Comparison of ENCODE assay signal across 8 mouse cellular contexts in genomic region chr5:140208743-140209409, GRCm38 (mm10).
DNase-seq lines count a peak whose midpoint lies in the region; ATAC-seq and TF ChIP-seq lines count a peak whose summit lies in the region.

No protein-coding gene starts in this region.

- DNase-seq in MEL-GATA-1-ER (ENCODE audit: extremely low read depth, low read depth): peak; percentile 76
- DNase-seq in c-Kit-positive CD71-positive TER-119-negative erythroid progenitor cells, embryonic 14.5 days (ENCODE audit: low read depth): peak; percentile 80
- peak; percentile 45 for DNase-seq in limb, embryonic 14.5 days (ENCODE audit: low spot score)
- DNase-seq in spleen, postnatal 36 days (ENCODE audit: low spot score in 2 of 2): peak; percentile 78 to 82
- no peak for DNase-seq in cerebellum, postnatal 36 days

- H3K27me3 ChIP-seq in intestine, embryonic 16.5 days (replicated peaks; ENCODE audit: control insufficient read depth, insufficient read depth, low read length): no peaks in the 10 kb centered on the region
- H3K27me3 ChIP-seq in limb, embryonic 14.5 days (ENCODE audit: control insufficient read depth, insufficient read depth, low read length): no peaks in the 10 kb centered on the region
- no peaks in the 10 kb centered on the region for H3K27me3 ChIP-seq in midbrain, embryonic 12.5 days

- peaks cover 23% of the 10 kb centered on the region for H3K4me1 ChIP-seq in intestine, embryonic 16.5 days (ENCODE audit: control insufficient read depth, insufficient read depth, low read length)
- peaks cover 9% of the 10 kb centered on the region; the same call in 1 of the 2 replicates for H3K4me1 ChIP-seq in limb, embryonic 14.5 days (ENCODE audit: control insufficient read depth, insufficient read depth, low read length)
- H3K4me1 ChIP-seq in midbrain, embryonic 12.5 days: peaks cover 22% of the 10 kb centered on the region

- peak overlapping the region; percentile 13; the same call in 1 of the 2 replicates for H3K4me3 ChIP-seq in intestine, embryonic 16.5 days (ENCODE audit: low read length)
- H3K4me3 ChIP-seq in limb, embryonic 14.5 days (replicated peaks; ENCODE audit: low read length): no peak overlapping the region
- no peak overlapping the region for H3K4me3 ChIP-seq in midbrain, embryonic 12.5 days

- peak overlapping the region; percentile 17; the same call in 1 of the 2 replicates for H3K9ac ChIP-seq in intestine, embryonic 16.5 days (ENCODE audit: low read depth, low read length)
- H3K9ac ChIP-seq in limb, embryonic 14.5 days (ENCODE audit: low read depth, low read length, severe bottlenecking): no peak overlapping the region
- H3K9ac ChIP-seq in midbrain, embryonic 12.5 days (replicated peaks): no peak overlapping the region

- H3K4me2 ChIP-seq in intestine, embryonic 16.5 days (ENCODE audit: low read depth, low read length): peak overlapping the region; percentile 36
- H3K4me2 ChIP-seq in limb, embryonic 14.5 days (replicated peaks; ENCODE audit: low read depth, low read length, severe bottlenecking): no peak overlapping the region
- H3K4me2 ChIP-seq in midbrain, embryonic 12.5 days (replicated peaks): no peak overlapping the region

- peak overlapping the region; percentile 61 for H3K27ac ChIP-seq in intestine, embryonic 16.5 days (ENCODE audit: low read length)
- peak overlapping the region; percentile 35; the same call in 1 of the 2 replicates for H3K27ac ChIP-seq in limb, embryonic 14.5 days (replicated peaks; ENCODE audit: low read depth, low read length)
- peak overlapping the region; percentile 52 for H3K27ac ChIP-seq in midbrain, embryonic 12.5 days (replicated peaks)

- no peaks in the 10 kb centered on the region for H3K9me3 ChIP-seq in intestine, embryonic 16.5 days (ENCODE audit: control insufficient read depth, low read length)
- H3K9me3 ChIP-seq in limb, embryonic 14.5 days (ENCODE audit: control insufficient read depth, low read length): no peaks in the 10 kb centered on the region
- H3K9me3 ChIP-seq in midbrain, embryonic 12.5 days: no peaks in the 10 kb centered on the region

- no peaks in the 10 kb centered on the region for H3K36me3 ChIP-seq in intestine, embryonic 16.5 days (ENCODE audit: control insufficient read depth, insufficient read depth, low read length)
- no peaks in the 10 kb centered on the region for H3K36me3 ChIP-seq in limb, embryonic 14.5 days (ENCODE audit: control insufficient read depth, insufficient read depth, low read length)
- no peaks in the 10 kb centered on the region for H3K36me3 ChIP-seq in midbrain, embryonic 12.5 days

- peak; percentile 23 for ATAC-seq in granulocyte monocyte progenitor cell, adult 5-6 weeks (replicated peaks; ENCODE audit: poor library complexity, severe bottlenecking)
- ATAC-seq in intestine, embryonic 16.5 days: peak; percentile 98
- ATAC-seq in limb, embryonic 14.5 days (ENCODE audit: low FRiP score, low read depth): peak; percentile 61; the same call in 1 of the 2 replicates
- peak; percentile 58 for ATAC-seq in midbrain, embryonic 12.5 days (ENCODE audit: low FRiP score, low read depth)

- 19% methylated on average over 19 of the region's 19 CpGs for WGBS in intestine, embryonic 16.5 days
- WGBS in limb, embryonic 14.5 days: 34% methylated on average over 19 of the region's 19 CpGs
- 32% methylated on average over 19 of the region's 19 CpGs for WGBS in midbrain, embryonic 12.5 days

- no peak for TF ChIP-seq POLR2A in limb, embryonic 14.5 days (IDR thresholded peaks at IDR 0.05; ENCODE audit: borderline replicate concordance, extremely low read depth, insufficient read depth, insufficient read length)

Comparison
In these comparisons a context has a peak if more than half of its experiments do, and no peak if none do; other contexts are left out.
1. DNase-seq: peak in MEL-GATA-1-ER (single experiment), c-Kit-positive CD71-positive TER-119-negative erythroid progenitor cells, embryonic 14.5 days (single experiment), limb, embryonic 14.5 days (single experiment) and spleen, postnatal 36 days (2 of 2); none in cerebellum, postnatal 36 days (0 of 2).
2. ATAC-seq: peak in every context shown above with its lines; median percentile 98 in intestine, embryonic 16.5 days; 61 in limb, embryonic 14.5 days; 58 in midbrain, embryonic 12.5 days; 23 in granulocyte monocyte progenitor cell, adult 5-6 weeks.
3. Peak in every context shown above with its lines, with median percentiles within 50 percentile points of each other: H3K27ac ChIP-seq.